Mouse (Mus musculus) erythroblast, adult 5-6 weeks (primary cell): ENCODE data around the gene Il12rb2. TPM values are rescaled to one million over a fixed set of nuclear protein-coding genes. Genes with fewer than 3 reads are reported as not detected.

Experiments
- total RNA-seq, 2 experiments: library from RNA; stranded (forward) in 1 of 2; stranded (reverse) in 1 of 2; fragments of 150-400 nt in 1 of 2; fragments of 200-764, 138-1000 nt in 1 of 2; gene quantifications; 2 replicates each; pipeline versions ENCODE4 v1.2.3 to v1.2.4; 2015 to 2017; ENCODE audit warnings: low replicate concordance in 2 of 2

The Il12rb2 gene
- total RNA-seq, 2 experiments from 2014 or later: 0.26 to 6.1 TPM

Other genes with a start within 250 kb of the Il12rb2 start
- gene Serbp1, start 138.0 kb downstream of the Il12rb2 start, total RNA-seq (2015; ENCODE audit: low replicate concordance): 288 and 330 TPM in 2 replicates
- gene Serbp1, start 138.0 kb downstream of the Il12rb2 start, total RNA-seq (2017; ENCODE audit: low replicate concordance): 416 and 434 TPM in 2 replicates
- not detected in 2 replicates for gene Il23r, start 115.7 kb upstream of the Il12rb2 start, total RNA-seq (2015; ENCODE audit: low replicate concordance)
- gene Il23r, start 115.7 kb upstream of the Il12rb2 start, total RNA-seq (2017; ENCODE audit: low replicate concordance): not detected in 2 replicates
- 0.38 and 3.3 TPM in 2 replicates for gene Tacstd2, start 159.6 kb upstream of the Il12rb2 start, total RNA-seq (2015; ENCODE audit: low replicate concordance)
- gene Tacstd2, start 159.6 kb upstream of the Il12rb2 start, total RNA-seq (2017; ENCODE audit: low replicate concordance): 2.1 and 2.6 TPM in 2 replicates